ENCODE assay signal across 9 mouse cellular contexts in the genomic region with DNA sequence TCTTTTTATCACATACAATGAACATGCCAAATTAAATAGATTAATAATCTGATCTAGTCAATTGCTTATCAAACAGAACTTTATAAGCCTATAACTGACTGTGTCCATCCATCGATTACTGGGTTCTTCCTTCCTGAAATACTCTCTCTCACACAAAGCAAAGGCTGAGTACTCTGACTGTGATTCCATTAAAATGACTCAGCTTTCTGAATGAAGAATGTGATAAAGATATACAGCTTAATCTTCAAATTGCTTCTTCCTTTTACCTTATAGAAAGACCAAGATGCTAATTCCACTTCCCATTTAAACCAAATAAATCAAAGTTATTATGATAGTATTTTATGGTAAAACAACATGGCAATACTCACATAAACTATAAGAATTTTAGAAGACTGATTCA.
"Had no signal": no experiment of that assay in that cellular context is flagged by ENCODE, and none has a peak within 500 bp of the region (broad histone marks: within the 10 kb centered on the region; RNA-seq: fewer than 3 reads in every experiment).

No protein-coding gene starts in this region.

- DNase-seq: kidney, adult 9 months; kidney, postnatal 36 days; liver, embryonic 13.5 days; right cerebral cortex, postnatal 25 days; thymus, postnatal 36 days had no signal

- H3K27ac ChIP-seq: kidney, postnatal 0 days; limb, embryonic 15.5 days; neural tube, embryonic 12.5 days had no signal

- H3K4me1 ChIP-seq: limb, embryonic 15.5 days had no signal

- H3K4me2 ChIP-seq: limb, embryonic 15.5 days; midbrain, embryonic 13.5 days; neural tube, embryonic 12.5 days had no signal

- H3K9me3 ChIP-seq: limb, embryonic 15.5 days; liver, embryonic 13.5 days; midbrain, embryonic 13.5 days; neural tube, embryonic 12.5 days had no signal

- H3K4me3 ChIP-seq: limb, embryonic 15.5 days; midbrain, embryonic 13.5 days; neural tube, embryonic 12.5 days had no signal

- H3K27me3 ChIP-seq: limb, embryonic 15.5 days; liver, embryonic 13.5 days; midbrain, embryonic 13.5 days; neural tube, embryonic 12.5 days had no signal

- H3K9ac ChIP-seq: limb, embryonic 15.5 days; midbrain, embryonic 13.5 days; neural tube, embryonic 12.5 days had no signal

- H3K36me3 ChIP-seq: liver, embryonic 13.5 days had no signal
